Mouse (Mus musculus): ENCODE results near the gene Gxylt1. TPM values are rescaled to one million over a fixed set of nuclear protein-coding genes. Genes with fewer than 3 reads are reported as not detected.

Gxylt1 gene
- polyA plus RNA-seq, 1 experiment from 2014 or later: 5.2 TPM

DNA sequence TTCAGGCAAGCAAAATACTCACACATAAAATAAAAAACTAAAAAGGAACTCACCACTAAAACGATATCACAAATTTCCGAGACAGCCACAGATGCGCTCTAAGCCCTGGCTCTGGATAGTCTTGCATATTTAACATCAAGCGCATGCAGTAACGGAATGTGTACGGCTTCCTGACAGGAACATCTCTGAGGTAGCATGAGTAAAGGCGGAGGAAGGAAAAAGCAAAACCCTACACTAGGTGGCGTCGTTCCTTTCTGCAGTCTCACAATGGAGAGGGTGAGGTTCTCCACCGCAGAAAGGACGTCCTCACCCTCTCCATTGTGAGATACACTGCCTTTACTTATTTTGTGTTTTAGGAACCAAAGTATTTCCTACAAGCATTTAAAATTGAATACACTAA, 8.4 kb upstream of the Gxylt1 start:
- ATAC-seq: no peak
- peaks cover 9% of the 10 kb centered on the region; the same call in 1 of the 2 replicates for H3K36me3 ChIP-seq (ENCODE audit: control insufficient read depth, insufficient read depth, low read length)
- no peak overlapping the region for H3K4me3 ChIP-seq (ENCODE audit: low read depth, low read length)
- H3K9me3 ChIP-seq (replicated peaks; ENCODE audit: control insufficient read depth, low read length, poor library complexity, severe bottlenecking): no peaks in the 10 kb centered on the region
- no peaks in the 10 kb centered on the region for H3K27me3 ChIP-seq (ENCODE audit: control insufficient read depth, insufficient read depth, low read depth, low read length)
- H3K4me1 ChIP-seq (ENCODE audit: control insufficient read depth, insufficient read depth, low read length): no peaks in the 10 kb centered on the region
- H3K27ac ChIP-seq (ENCODE audit: low read length): no peak overlapping the region
- no peak overlapping the region for H3K9ac ChIP-seq (ENCODE audit: low read depth, low read length)
- no peak overlapping the region for H3K4me2 ChIP-seq (ENCODE audit: low read length)
- 69% methylated on average over 11 of the region's 11 CpGs for WGBS

DNA sequence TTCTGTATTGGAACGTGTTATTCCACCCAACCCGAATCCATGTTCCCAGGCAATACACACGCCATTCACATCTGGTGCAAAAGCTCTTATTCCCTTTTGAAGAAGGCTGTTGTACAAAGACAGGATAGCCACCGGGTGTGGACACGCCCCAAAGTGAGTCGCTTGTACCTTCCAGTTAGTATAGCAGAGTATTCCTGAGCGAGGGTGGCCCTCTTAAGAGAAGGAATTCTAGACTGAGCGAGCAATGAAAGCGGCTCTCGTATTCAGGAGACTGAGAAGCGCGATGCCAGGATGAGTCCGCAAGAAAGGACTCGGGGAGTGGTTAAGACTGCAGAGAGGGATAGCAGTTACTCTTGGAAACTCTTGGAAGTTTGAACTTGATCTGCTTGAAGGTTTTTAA, 1.3 kb upstream of the Gxylt1 start:
- Histone ChIP-seq H3K27me3 (ENCODE audit: control insufficient read depth, insufficient read depth, low read depth, low read length) (no peaks in the 10 kb centered on the region), H3K4me1 (ENCODE audit: control insufficient read depth, insufficient read depth, low read length) (peaks cover 25% of the 10 kb centered on the region), H3K4me2 (ENCODE audit: low read length) (peak overlapping the region; percentile 90), H3K9me3 (replicated peaks; ENCODE audit: control insufficient read depth, low read length, poor library complexity, severe bottlenecking) (no peaks in the 10 kb centered on the region), H3K4me3 (ENCODE audit: low read depth, low read length) (peak overlapping the region; percentile 63), H3K9ac (ENCODE audit: low read depth, low read length) (peak overlapping the region; percentile 48; the same call in 1 of the 2 replicates), H3K27ac (ENCODE audit: low read length) (no peak overlapping the region), H3K36me3 (ENCODE audit: control insufficient read depth, insufficient read depth, low read length) (peaks cover 4% of the 10 kb centered on the region; the same call in 1 of the 2 replicates)
- no peak for ATAC-seq
- 2% methylated on average over 14 of the region's 14 CpGs for WGBS

DNA sequence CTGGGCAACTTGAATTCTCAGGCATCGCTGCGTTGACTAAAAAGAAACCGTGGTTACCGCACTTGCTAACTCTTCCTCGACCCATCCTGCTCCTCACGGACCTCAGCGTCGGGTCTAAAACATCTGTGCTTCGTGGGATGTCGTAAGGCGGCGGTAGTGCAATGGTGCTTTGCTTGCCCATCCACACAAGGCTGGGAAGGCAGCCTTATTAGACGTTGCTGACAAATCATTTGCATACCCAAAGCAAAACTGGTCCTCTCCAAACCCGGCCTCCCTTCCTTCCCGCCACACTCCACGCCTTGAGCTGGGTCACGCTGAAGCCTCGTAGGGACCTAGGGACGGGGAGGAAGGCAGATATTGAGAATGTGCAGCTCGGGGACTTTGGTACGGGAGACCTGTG, 644 bp upstream of the Gxylt1 start:
- H3K9ac ChIP-seq (ENCODE audit: low read depth, low read length): peak overlapping the region; percentile 79
- peak overlapping the region; percentile 86 for H3K27ac ChIP-seq (ENCODE audit: low read length)
- H3K27me3 ChIP-seq (ENCODE audit: control insufficient read depth, insufficient read depth, low read depth, low read length): no peaks in the 10 kb centered on the region
- H3K9me3 ChIP-seq (replicated peaks; ENCODE audit: control insufficient read depth, low read length, poor library complexity, severe bottlenecking): no peaks in the 10 kb centered on the region
- ATAC-seq: peak; percentile 79
- peak overlapping the region; percentile 90 for H3K4me2 ChIP-seq (ENCODE audit: low read length)
- peak overlapping the region; percentile 63 for H3K4me3 ChIP-seq (ENCODE audit: low read depth, low read length)
- under 1% methylated on average over 21 of the region's 21 CpGs for WGBS
- H3K36me3 ChIP-seq (ENCODE audit: control insufficient read depth, insufficient read depth, low read length): peaks cover 4% of the 10 kb centered on the region; the same call in 1 of the 2 replicates
- peaks cover 25% of the 10 kb centered on the region for H3K4me1 ChIP-seq (ENCODE audit: control insufficient read depth, insufficient read depth, low read length)

DNA sequence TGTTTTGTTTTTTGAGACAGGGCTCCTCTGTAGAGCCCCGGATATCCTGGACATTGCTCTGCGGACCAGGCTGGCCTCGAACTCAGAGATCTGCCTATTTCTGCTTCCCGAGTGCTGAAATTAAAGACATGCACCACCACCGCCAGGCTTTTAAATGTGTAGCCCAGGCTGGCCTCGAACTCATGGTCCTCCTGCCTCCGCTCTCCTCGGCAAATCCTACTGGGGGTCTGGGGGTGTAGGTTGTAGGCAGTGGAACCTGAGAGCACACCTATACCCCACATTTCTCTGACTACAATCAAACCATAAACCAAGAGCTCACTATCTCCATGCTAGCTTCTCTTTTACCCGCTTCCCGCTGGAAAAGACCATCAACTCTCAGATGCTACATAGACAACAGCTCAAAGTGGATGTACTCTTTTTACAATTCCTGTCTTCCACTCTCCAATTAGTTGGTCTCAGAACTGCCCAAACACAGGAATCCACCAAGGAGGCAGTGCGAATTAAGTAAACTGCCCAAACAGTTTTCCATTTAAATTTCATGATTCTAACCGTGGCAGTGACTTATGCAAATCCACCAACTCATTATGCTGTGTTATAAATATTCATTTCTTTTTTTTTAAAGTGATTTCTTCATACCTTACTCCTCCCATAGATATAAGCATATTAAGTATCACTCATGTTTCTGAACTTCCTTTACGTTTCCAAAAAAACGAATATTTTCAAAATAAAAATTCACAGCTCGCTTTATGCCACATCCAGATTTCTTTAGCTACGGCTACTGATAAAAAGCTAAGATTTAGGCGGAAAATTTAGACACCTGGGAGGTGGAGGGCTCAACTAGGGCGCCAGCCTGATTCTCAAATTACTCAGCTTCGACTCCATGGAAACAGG, 946 bp downstream of the Gxylt1 start:
- WGBS: 40% methylated on average over 19 of the region's 19 CpGs
- Histone ChIP-seq H3K27me3 (ENCODE audit: control insufficient read depth, insufficient read depth, low read depth, low read length) (no peaks in the 10 kb centered on the region), H3K9me3 (replicated peaks; ENCODE audit: control insufficient read depth, low read length, poor library complexity, severe bottlenecking) (no peaks in the 10 kb centered on the region), H3K9ac (ENCODE audit: low read depth, low read length) (peak overlapping the region; percentile 79), H3K4me2 (ENCODE audit: low read length) (peak overlapping the region; percentile 90), H3K27ac (ENCODE audit: low read length) (peak overlapping the region; percentile 86), H3K4me3 (ENCODE audit: low read depth, low read length) (peak overlapping the region; percentile 63), H3K4me1 (ENCODE audit: control insufficient read depth, insufficient read depth, low read length) (peaks cover 25% of the 10 kb centered on the region), H3K36me3 (ENCODE audit: control insufficient read depth, insufficient read depth, low read length) (no peaks in the 10 kb centered on the region)
- no peak for ATAC-seq

DNA sequence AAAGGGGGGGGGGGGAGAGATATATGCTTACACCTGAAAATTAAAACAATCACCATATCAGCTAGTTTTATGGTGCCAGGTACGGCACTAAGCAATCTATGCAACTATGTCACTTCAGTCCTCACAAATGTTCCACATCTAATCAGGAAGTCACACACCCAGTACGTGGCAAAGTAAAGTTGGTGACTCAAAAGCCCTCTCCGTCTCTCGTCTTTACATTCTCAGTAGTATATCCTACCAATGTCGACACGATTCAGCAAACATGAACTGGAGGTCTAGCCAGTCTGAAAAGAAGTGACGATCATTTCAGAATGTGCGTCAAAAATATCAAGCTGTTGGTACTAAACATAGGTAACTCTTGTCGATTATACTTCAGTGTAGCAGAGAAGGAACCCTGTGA, 2.0 kb downstream of the Gxylt1 start:
- peak overlapping the region; percentile 8; the same call in 1 of the 2 replicates for H3K4me2 ChIP-seq (ENCODE audit: low read length)
- 92% methylated on average over 9 of the region's 9 CpGs for WGBS
- no peak overlapping the region for H3K27ac ChIP-seq (ENCODE audit: low read length)

DNA sequence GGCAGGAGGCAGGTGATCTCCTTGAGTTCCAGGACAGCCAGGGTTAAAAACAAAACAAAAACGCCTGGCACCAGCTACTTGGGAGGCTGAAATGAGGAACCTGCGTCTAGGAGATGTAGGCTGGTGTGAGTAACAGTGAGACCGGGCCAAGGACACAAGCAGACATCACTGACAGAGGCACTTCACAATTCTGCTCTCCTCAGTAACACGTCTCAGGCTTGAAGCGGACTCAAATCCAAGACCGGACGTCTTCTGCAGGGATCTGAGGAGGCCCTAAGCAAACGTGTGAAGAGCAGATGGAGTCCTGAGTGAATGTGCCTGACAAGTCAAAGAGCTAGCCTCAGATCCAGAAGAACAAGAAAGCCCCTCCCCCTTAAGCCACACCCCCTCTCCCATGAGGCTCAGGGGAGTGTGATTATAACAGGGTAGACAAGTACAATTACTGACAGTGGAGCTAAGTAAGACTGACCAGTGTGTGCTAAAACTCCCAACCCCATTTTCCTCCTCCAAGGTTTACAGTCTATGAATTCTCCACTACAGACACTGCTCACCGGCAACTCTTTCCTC, 4.6 kb downstream of the Gxylt1 start:
- 86% methylated on average over 9 of the region's 9 CpGs for WGBS
- no peak overlapping the region for H3K4me2 ChIP-seq (ENCODE audit: low read length)
- H3K9me3 ChIP-seq (replicated peaks; ENCODE audit: control insufficient read depth, low read length, poor library complexity, severe bottlenecking): no peaks in the 10 kb centered on the region
- no peak overlapping the region for H3K9ac ChIP-seq (ENCODE audit: low read depth, low read length)
- no peak overlapping the region for H3K27ac ChIP-seq (ENCODE audit: low read length)
- no peak for ATAC-seq
- peaks cover 19% of the 10 kb centered on the region for H3K4me1 ChIP-seq (ENCODE audit: control insufficient read depth, insufficient read depth, low read length)
- no peak overlapping the region for H3K4me3 ChIP-seq (ENCODE audit: low read depth, low read length)
- H3K27me3 ChIP-seq (ENCODE audit: control insufficient read depth, insufficient read depth, low read depth, low read length): no peaks in the 10 kb centered on the region
- no peaks in the 10 kb centered on the region for H3K36me3 ChIP-seq (ENCODE audit: control insufficient read depth, insufficient read depth, low read length)

More for the DNA sequence above, 2.0 kb downstream of the Gxylt1 start:
- ATAC-seq: no peak
- no peaks in the 10 kb centered on the region for H3K9me3 ChIP-seq (replicated peaks; ENCODE audit: control insufficient read depth, low read length, poor library complexity, severe bottlenecking)
- H3K4me1 ChIP-seq (ENCODE audit: control insufficient read depth, insufficient read depth, low read length): peaks cover 25% of the 10 kb centered on the region
- H3K27me3 ChIP-seq (ENCODE audit: control insufficient read depth, insufficient read depth, low read depth, low read length): no peaks in the 10 kb centered on the region
- no peaks in the 10 kb centered on the region for H3K36me3 ChIP-seq (ENCODE audit: control insufficient read depth, insufficient read depth, low read length)
- no peak overlapping the region for H3K9ac ChIP-seq (ENCODE audit: low read depth, low read length)
- H3K4me3 ChIP-seq (ENCODE audit: low read depth, low read length): no peak overlapping the region

DNA sequence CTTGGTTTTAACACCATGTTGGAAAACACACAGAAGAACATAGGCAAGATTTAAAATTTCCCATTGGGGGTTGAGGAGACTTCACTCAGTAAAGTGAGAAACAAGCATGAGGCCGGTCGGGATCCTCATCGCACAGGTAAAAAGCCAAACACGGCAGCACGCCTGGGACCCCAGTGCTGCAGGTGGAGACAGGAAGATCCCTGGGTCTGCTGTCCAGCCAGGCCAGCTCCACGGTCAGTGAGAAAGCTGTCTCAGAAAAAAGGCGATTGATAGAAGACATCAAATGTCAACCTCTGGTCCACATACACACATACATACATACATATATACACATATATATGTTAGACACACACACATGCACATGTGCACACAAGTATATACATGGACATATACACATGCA, 5.4 kb downstream of the Gxylt1 start:
- Histone ChIP-seq H3K4me3 (ENCODE audit: low read depth, low read length) (no peak overlapping the region), H3K27me3 (ENCODE audit: control insufficient read depth, insufficient read depth, low read depth, low read length) (no peaks in the 10 kb centered on the region), H3K27ac (ENCODE audit: low read length) (no peak overlapping the region), H3K4me1 (ENCODE audit: control insufficient read depth, insufficient read depth, low read length) (peaks cover 19% of the 10 kb centered on the region), H3K9me3 (replicated peaks; ENCODE audit: control insufficient read depth, low read length, poor library complexity, severe bottlenecking) (no peaks in the 10 kb centered on the region), H3K4me2 (ENCODE audit: low read length) (no peak overlapping the region), H3K9ac (ENCODE audit: low read depth, low read length) (no peak overlapping the region), H3K36me3 (ENCODE audit: control insufficient read depth, insufficient read depth, low read length) (no peaks in the 10 kb centered on the region)
- ATAC-seq: no peak
- 98% methylated on average over 7 of the region's 7 CpGs for WGBS

DNA sequence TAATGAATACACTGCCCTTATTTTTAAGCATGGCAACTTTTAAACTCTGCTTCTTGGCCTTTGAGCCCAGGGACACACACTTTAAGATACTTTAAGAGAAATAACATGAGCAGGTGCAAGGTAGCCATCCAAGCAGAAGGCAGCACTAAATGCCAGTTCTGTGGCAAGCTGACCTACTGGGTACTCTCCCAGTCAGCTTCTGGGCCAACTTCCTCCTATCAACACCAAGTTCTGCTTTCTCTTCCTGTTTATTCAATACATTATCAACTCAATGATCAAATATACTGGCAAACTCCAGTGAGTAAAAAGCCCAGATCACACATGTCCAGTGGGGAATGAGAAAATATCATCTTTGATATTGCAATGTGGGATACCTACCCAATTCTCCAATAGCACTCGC, 7.0 kb downstream of the Gxylt1 start:
- H3K4me2 ChIP-seq (ENCODE audit: low read length): no peak overlapping the region
- no peaks in the 10 kb centered on the region for H3K36me3 ChIP-seq (ENCODE audit: control insufficient read depth, insufficient read depth, low read length)
- no peak for ATAC-seq
- H3K9me3 ChIP-seq (replicated peaks; ENCODE audit: control insufficient read depth, low read length, poor library complexity, severe bottlenecking): no peaks in the 10 kb centered on the region
- peaks cover 9% of the 10 kb centered on the region; the same call in 1 of the 2 replicates for H3K4me1 ChIP-seq (ENCODE audit: control insufficient read depth, insufficient read depth, low read length)
- H3K27me3 ChIP-seq (ENCODE audit: control insufficient read depth, insufficient read depth, low read depth, low read length): no peaks in the 10 kb centered on the region
- 100% methylated on average over 1 of the region's 1 CpGs for WGBS
- no peak overlapping the region for H3K27ac ChIP-seq (ENCODE audit: low read length)
- no peak overlapping the region for H3K4me3 ChIP-seq (ENCODE audit: low read depth, low read length)
- H3K9ac ChIP-seq (ENCODE audit: low read depth, low read length): no peak overlapping the region

DNA sequence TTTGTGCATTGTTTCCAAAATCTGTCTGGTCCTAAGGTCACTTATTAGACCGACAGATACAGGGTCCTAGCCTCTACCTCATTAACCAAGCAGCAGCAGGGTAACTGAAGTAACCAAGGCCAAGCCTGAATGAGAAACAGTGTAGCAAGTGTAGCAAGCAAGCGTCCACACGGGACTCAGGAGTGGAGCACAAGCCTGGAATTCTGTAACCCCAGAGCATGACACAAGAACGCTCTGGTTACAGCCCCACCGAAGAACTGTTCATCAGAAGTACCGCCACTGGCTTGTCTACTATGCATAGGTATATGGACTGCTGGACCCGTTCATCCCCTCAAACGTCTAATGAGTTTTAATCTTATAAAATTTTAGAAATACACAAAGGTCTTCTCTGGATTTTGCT, 7.5 kb downstream of the Gxylt1 start:
- Histone ChIP-seq H3K9ac (ENCODE audit: low read depth, low read length) (no peak overlapping the region), H3K9me3 (replicated peaks; ENCODE audit: control insufficient read depth, low read length, poor library complexity, severe bottlenecking) (no peaks in the 10 kb centered on the region), H3K4me1 (ENCODE audit: control insufficient read depth, insufficient read depth, low read length) (peaks cover 4% of the 10 kb centered on the region; the same call in 1 of the 2 replicates), H3K27me3 (ENCODE audit: control insufficient read depth, insufficient read depth, low read depth, low read length) (no peaks in the 10 kb centered on the region), H3K27ac (ENCODE audit: low read length) (no peak overlapping the region), H3K4me3 (ENCODE audit: low read depth, low read length) (no peak overlapping the region), H3K36me3 (ENCODE audit: control insufficient read depth, insufficient read depth, low read length) (no peaks in the 10 kb centered on the region), H3K4me2 (ENCODE audit: low read length) (no peak overlapping the region)
- WGBS: 82% methylated on average over 8 of the region's 8 CpGs
- no peak for ATAC-seq

Measured in midbrain, embryonic 16.5 days (tissue).